Mouse (Mus musculus) neural tube, embryonic 12.5 days (tissue): ENCODE data around the gene Fbxo28. TPM values are rescaled to one million over a fixed set of nuclear protein-coding genes. Genes with fewer than 3 reads are reported as not detected.
"Not testable (repeated sequence)": the region's sequence is repeated elsewhere in the genome, so short reads cannot be mapped to it uniquely, and the experiment has no call there.

Experiments
- ATAC-seq: fragments of 200-750 bp; cut with Nextera tagmentation; 2 replicates; pipeline ENCODE4 v1.8.0; 2017; ENCODE audit warnings: low read depth, mild to moderate bottlenecking, moderate TSS enrichment, moderate library complexity; ENCODE audit not compliant: low FRiP score
- H3K27ac ChIP-seq: fragments of 300-500 bp; sonication (generic); 2 replicates; pipeline ENCODE4 v1.5.1; 2016
- H3K27me3 ChIP-seq: fragments of 300-500 bp; sonication (generic); replicated peaks from 2 replicates; pipeline ENCODE4 v1.6.1; 2016; ENCODE audit warnings: mild to moderate bottlenecking
- H3K36me3 ChIP-seq: fragments of 300-500 bp; sonication (generic); 2 replicates; pipeline ENCODE4 v1.6.1; 2016; ENCODE audit warnings: mild to moderate bottlenecking
- H3K4me1 ChIP-seq: fragments of 300-500 bp; sonication (generic); 2 replicates; pipeline ENCODE4 v1.6.1; 2016
- H3K4me2 ChIP-seq: fragments of 300-500 bp; sonication (generic); replicated peaks from 2 replicates; pipeline ENCODE4 v1.6.1; 2016; ENCODE audit warnings: mild to moderate bottlenecking
- H3K4me3 ChIP-seq: fragments of 300-500 bp; sonication (generic); 2 replicates; pipeline ENCODE4 v1.5.1; 2016
- H3K9ac ChIP-seq: fragments of 300-500 bp; sonication (generic); 2 replicates; pipeline ENCODE4 v1.6.1; 2016; ENCODE audit warnings: mild to moderate bottlenecking
- H3K9me3 ChIP-seq: fragments of 300-500 bp; sonication (generic); 2 replicates; pipeline ENCODE4 v1.6.1; 2016; ENCODE audit warnings: mild to moderate bottlenecking
- WGBS: fragments of 180-500 bp; shearing (Covaris S2); methylation state at CpG from one replicate; pipeline ENCODE4 v1.1.7; 2016; 5-methylcytosine and 5-hydroxymethylcytosine counted together
- polyA plus RNA-seq: library from polyadenylated mRNA; unstranded; fragments of >200 nt; fragmentation: Nextera tagmentation; extraction: Ambion mirVana; gene quantifications from 2 replicates; pipeline ENCODE4 v1.2.1, GENCODE M21; 2016

Gene Fbxo28
- polyA plus RNA-seq, 1 experiment from 2014 or later, result 35.7 TPM

DNA sequence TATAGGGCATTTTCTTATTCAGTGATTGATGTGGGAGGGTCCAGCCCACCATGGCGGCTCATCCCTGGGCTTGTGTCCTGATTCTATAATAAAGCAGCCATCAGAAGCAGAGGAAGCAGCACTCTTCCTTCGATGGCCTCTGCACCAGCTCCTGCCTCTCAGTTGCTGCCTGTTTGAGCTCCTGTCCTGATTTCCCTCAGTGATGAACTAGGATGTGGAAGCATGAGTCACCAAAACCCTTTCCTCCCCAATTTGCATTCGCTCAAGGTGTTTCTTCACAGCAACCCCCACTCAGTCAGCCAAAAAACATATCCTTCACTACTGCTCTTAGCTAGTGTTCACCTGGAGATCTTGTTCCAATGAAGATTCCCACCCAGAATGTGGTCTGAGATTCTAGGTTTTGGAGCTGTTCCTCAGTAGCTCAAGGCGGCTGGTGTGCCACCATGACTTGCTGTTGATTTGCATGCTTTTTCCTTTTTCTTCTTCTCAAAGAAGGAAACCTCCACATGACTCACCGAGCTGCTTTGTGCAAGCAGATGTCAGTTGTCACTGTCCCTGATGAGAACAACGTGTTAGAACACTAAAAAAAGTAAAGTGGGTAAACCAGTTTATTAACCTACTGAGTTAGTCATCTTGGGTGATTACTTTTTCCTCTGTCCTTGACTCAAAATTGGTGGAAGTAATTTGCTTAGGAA is 39.1 kb downstream of the Fbxo28 start:
- ATAC-seq, result no peak
- WGBS, result 84% methylated on average over 6 of the region's 6 CpGs
- Histone ChIP-seq H3K27ac (no peak overlapping the region), H3K36me3 (no peaks in the 10 kb centered on the region), H3K4me3 (no peak overlapping the region), H3K9me3 (no peaks in the 10 kb centered on the region), H3K27me3 (no peaks in the 10 kb centered on the region), H3K9ac (no peak overlapping the region), H3K4me1 (no peaks in the 10 kb centered on the region), H3K4me2 (no peak overlapping the region)

DNA sequence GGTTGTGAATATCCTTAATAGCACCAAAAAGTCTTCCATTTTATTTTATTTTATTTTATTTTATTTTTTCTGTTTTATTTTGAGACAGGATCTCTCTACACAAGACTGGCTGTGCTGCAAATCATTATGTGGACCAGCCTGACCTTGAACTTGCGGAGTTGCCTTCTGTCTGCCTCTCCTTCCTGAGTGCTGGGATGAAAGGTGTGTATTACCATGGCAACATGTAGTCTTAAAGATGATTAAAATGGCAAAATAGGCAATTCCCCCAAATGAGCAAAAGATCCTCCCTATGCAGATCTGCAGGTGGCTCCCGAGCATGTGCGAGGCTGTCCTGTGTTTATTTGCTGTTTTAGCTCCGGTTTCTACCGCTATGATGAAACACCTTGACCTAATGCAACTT is 43.6 kb downstream of the Fbxo28 start:
- Histone ChIP-seq H3K36me3 (no peaks in the 10 kb centered on the region), H3K27ac (no peak overlapping the region), H3K9me3 (no peaks in the 10 kb centered on the region), H3K27me3 (no peaks in the 10 kb centered on the region), H3K4me2 (no peak overlapping the region), H3K4me1 (no peaks in the 10 kb centered on the region), H3K4me3 (no peak overlapping the region), H3K9ac (no peak overlapping the region)
- WGBS, result 93% methylated on average over 5 of the region's 5 CpGs
- ATAC-seq, result no peak

DNA sequence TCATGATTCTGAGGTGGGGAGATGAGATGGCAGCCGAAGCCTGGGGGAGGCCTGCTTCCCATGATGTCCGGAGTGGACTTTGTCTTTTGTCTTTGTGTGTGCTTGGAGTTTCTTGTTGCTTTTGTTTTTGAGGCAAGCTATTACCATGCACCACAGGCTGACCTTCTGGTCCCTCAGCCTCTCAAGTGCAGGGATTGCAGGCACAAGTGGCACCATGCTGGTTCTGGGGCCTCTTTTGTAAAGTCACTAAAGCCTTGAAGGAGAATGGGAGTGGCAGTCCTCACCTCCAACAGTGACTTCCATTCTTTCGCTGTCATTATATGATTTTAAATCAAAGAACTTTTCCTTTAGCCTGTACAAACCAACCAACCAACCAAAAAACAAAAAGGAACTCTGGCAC is 44.2 kb downstream of the Fbxo28 start:
- Histone ChIP-seq H3K9me3 (no peaks in the 10 kb centered on the region), H3K4me1 (no peaks in the 10 kb centered on the region), H3K27ac (no peak overlapping the region), H3K36me3 (no peaks in the 10 kb centered on the region), H3K9ac (no peak overlapping the region), H3K27me3 (no peaks in the 10 kb centered on the region), H3K4me3 (no peak overlapping the region), H3K4me2 (no peak overlapping the region)
- no peak for ATAC-seq
- 31% methylated on average over 3 of the region's 3 CpGs for WGBS

DNA sequence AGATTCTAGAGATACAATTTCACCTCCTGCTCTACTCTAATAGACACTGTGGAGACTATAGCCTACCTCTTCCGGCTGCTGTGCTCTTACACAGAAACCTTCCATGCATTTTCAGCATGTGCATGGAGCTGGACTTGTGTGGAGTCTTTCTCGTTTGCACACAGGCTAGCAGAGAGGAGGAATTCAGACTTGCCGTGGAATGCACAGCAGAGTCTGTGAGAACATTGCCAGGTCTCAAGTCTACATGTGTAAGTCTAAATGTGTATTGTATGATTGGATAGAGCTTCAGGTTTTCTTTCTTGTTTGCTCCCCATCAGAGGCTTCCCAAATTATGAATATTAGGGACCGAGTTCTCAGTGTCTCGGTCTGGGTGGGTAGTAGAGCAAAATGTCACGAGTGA is 44.6 kb downstream of the Fbxo28 start:
- Histone ChIP-seq H3K27me3 (no peaks in the 10 kb centered on the region), H3K27ac (no peak overlapping the region), H3K4me2 (no peak overlapping the region), H3K4me3 (no peak overlapping the region), H3K4me1 (no peaks in the 10 kb centered on the region), H3K9me3 (no peaks in the 10 kb centered on the region), H3K9ac (no peak overlapping the region), H3K36me3 (no peaks in the 10 kb centered on the region)
- 77% methylated on average over 6 of the region's 6 CpGs for WGBS
- no peak for ATAC-seq

DNA sequence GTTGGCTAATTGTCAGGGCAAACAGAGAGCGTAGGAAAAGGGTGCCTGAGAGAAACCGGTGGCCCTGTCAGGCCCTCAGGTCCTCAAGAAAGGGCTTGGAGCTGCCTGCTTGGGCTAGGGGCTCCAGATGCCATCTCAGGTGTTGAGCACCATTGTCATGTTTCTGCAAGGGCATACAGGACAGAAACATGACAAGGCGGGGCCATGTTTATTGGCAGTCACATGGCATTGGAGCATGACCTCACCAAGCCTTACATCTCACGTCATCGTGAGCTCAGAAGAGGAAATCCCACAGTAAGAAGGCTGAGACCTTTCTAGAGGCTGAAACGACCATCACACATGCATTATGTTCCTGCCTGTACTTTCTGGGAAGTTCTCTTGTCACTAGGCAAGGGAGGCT is 45.3 kb downstream of the Fbxo28 start:
- Histone ChIP-seq H3K4me1 (no peaks in the 10 kb centered on the region), H3K4me3 (no peak overlapping the region), H3K36me3 (no peaks in the 10 kb centered on the region), H3K27ac (no peak overlapping the region), H3K4me2 (no peak overlapping the region), H3K9ac (no peak overlapping the region), H3K27me3 (no peaks in the 10 kb centered on the region), H3K9me3 (no peaks in the 10 kb centered on the region)
- no peak for ATAC-seq
- 85% methylated on average over 6 of the region's 6 CpGs for WGBS

DNA sequence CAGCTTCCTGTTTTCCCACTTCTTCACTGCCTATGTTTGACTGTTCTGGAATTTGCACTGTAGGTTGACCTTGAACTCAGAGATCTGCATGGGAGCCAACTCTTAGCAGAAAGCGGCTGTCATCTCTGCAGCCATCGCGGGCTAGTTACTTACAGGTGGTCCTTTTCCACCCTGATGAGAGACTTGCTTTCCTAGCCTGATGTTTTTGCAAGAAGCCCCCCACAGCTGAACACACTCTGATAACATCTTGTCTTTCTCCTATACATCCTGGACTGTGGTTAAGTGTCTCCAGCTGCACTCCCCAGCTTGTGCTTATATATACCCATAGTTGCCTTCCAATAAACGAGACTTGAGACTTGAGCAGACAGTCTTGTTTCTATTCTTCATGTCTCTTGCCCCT is 49.1 kb downstream of the Fbxo28 start:
- Histone ChIP-seq H3K4me2 (no peak overlapping the region), H3K36me3 (no peaks in the 10 kb centered on the region), H3K4me1 (no peaks in the 10 kb centered on the region), H3K9me3 (no peaks in the 10 kb centered on the region), H3K4me3 (no peak overlapping the region), H3K27ac (no peak overlapping the region), H3K9ac (no peak overlapping the region), H3K27me3 (no peaks in the 10 kb centered on the region)
- no peak for ATAC-seq
- 86% methylated on average over 4 of the region's 4 CpGs for WGBS

DNA sequence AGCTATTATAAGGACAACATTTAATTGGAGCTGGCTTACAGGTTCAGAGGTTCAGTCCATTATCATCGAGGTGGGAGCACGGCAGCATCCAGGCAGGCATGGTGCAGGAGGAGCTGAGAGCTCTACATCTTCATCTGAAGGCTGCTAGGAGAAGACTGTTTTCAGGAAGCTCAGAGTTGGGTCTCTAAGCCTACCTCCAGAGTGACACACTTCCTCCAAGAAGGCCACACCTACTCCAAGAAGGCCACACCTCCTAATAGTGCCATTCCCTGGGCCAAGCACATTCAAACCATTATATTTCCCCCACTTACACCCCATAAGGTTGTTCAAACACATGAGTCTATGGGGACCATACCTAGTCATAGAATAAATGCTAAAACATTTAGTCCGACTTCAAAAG is 50.7 kb downstream of the Fbxo28 start:
- H3K36me3 ChIP-seq, H3K27me3 ChIP-seq, H3K9me3 ChIP-seq, H3K4me1 ChIP-seq, ATAC-seq, H3K4me3 ChIP-seq, H3K4me2 ChIP-seq, H3K9ac ChIP-seq, H3K27ac ChIP-seq: not testable (repeated sequence)
- 93% methylated on average over 3 of the region's 3 CpGs for WGBS

DNA sequence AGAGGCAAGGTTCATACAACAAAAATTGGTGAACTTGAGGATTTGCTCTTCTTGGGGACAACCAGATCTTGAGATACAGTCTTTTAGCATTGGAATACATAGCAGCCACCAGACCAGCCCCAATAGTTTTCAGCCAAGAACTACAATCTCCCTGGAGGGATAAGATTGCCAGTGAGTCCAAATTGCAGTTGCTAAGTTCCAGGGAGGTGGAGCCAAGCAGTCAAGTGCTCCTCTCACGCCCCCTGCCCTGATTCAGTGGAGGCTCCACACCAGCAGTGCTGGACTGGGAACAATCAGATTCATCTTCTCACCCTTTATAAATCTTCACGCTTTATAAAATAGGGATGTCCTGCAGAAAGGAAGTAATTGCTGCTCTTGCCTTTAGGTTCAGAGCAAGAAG is 51.6 kb downstream of the Fbxo28 start:
- Histone ChIP-seq H3K9me3 (no peaks in the 10 kb centered on the region), H3K27ac (no peak overlapping the region), H3K4me1 (no peaks in the 10 kb centered on the region), H3K4me3 (no peak overlapping the region), H3K9ac (no peak overlapping the region), H3K36me3 (no peaks in the 10 kb centered on the region), H3K4me2 (no peak overlapping the region), H3K27me3 (no peaks in the 10 kb centered on the region)
- no peak for ATAC-seq
- whole genome bisulfite sequencing, result 53% methylated on average over 2 of the region's 2 CpGs

DNA sequence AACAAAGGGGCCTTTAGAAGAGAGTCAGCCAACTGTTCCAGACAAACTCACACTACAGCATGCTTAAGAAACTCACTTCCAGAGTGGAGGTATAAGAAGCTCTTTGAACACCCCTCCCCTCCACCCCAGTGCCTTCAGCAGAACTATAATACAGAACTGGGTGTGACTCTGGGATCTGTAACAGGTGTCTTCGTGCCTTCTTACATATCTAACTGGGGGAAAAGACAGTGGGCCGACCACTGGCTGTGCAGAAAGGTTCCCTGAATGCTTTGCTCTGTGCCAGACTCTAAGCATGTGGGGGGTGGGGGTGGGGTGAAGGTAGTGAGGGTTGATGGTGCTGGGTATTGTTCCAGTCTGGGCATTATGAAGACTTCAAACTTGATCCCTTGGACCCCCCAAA is 52.8 kb downstream of the Fbxo28 start:
- Histone ChIP-seq H3K9me3 (no peaks in the 10 kb centered on the region), H3K36me3 (no peaks in the 10 kb centered on the region), H3K4me3 (no peak overlapping the region), H3K4me2 (no peak overlapping the region), H3K4me1 (no peaks in the 10 kb centered on the region), H3K27me3 (no peaks in the 10 kb centered on the region), H3K9ac (no peak overlapping the region), H3K27ac (no peak overlapping the region)
- no peak for ATAC-seq
- WGBS, result 65% methylated on average over 2 of the region's 2 CpGs

DNA sequence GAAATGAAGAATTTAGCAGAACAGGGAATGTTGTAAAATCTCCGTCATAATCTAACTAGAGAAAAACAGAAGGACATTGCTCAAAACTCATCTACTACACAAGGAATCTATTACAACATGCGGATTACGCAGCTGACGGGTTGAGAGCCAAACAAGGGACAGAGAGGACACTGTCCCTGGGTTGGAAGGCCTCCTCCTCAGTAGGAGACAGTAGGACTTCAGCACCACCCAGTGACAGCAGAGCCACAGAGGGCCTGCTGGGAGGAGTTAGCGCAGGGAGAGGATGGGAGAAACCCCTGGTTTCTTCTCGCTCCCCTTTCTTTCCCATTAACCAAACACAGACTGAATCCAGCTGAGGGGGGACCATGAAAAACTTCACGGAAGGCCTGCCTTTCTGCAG is 53.6 kb downstream of the Fbxo28 start:
- H3K27ac ChIP-seq, result no peak overlapping the region
- H3K36me3 ChIP-seq, result no peaks in the 10 kb centered on the region
- 78% methylated on average over 7 of the region's 7 CpGs for WGBS
- H3K4me1 ChIP-seq, result no peaks in the 10 kb centered on the region
- no peak overlapping the region for H3K9ac ChIP-seq
- H3K9me3 ChIP-seq, result no peaks in the 10 kb centered on the region
- H3K4me2 ChIP-seq, result no peak overlapping the region
- no peaks in the 10 kb centered on the region for H3K27me3 ChIP-seq
- no peak overlapping the region for H3K4me3 ChIP-seq
- no peak for ATAC-seq

DNA sequence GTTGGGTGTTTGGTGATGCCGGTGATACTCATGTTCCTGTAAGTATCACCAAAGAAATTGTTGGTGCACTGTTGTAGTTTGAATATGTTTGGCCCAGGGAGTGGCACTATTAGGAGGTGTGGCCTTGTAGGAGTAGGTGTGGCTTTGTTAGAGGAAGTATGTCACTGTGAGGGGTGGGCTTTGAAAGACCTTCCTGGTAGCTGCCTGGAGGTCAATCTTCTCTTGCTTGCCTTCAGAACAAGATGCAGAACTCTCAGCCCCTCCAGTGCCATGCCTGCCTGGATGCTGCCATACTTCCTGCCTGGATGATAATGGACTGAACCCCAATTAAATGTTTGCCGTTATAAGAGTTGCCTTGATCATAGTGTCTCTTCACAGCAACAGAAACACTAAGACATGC is 56.6 kb downstream of the Fbxo28 start:
- Histone ChIP-seq H3K9ac (no peak overlapping the region), H3K36me3 (no peaks in the 10 kb centered on the region), H3K27me3 (no peaks in the 10 kb centered on the region), H3K4me3 (no peak overlapping the region), H3K4me1 (peaks cover 16% of the 10 kb centered on the region), H3K9me3 (no peaks in the 10 kb centered on the region), H3K4me2 (no peak overlapping the region), H3K27ac (no peak overlapping the region)
- 94% methylated on average over 2 of the region's 2 CpGs for WGBS
- no peak for ATAC-seq

DNA sequence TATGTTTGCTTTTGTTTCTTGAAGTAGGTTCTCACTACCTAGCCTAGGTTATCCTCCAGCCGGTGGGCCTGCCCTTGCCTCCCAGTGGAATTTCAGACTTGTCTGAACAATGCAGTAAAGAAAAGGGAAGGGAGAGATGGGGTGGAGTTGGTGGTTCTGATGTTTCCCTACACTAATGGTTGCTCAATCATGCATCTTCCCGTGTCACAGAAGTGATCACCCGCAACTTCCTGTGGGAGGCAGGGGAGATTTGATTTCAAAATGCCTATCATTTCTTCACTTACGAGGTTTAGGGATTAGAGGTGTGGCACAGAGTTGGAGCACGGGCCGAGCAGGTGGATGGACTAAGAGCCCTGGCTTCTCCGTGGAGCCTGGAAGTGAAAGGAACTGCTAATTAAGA is 58.2 kb downstream of the Fbxo28 start:
- Histone ChIP-seq H3K4me3 (no peak overlapping the region), H3K36me3 (peaks cover 9% of the 10 kb centered on the region; the same call in 1 of the 2 replicates), H3K4me1 (peaks cover 16% of the 10 kb centered on the region), H3K9me3 (no peaks in the 10 kb centered on the region), H3K4me2 (peak overlapping the region; percentile 80), H3K27ac (no peak overlapping the region), H3K9ac (no peak overlapping the region), H3K27me3 (no peaks in the 10 kb centered on the region)
- WGBS, result 63% methylated on average over 7 of the region's 7 CpGs
- ATAC-seq, result no peak
